Mouse (Mus musculus) limb, embryonic 14.5 days (tissue): ENCODE data around the gene Prr15. TPM values are rescaled to one million over a fixed set of nuclear protein-coding genes. Genes with fewer than 3 reads are reported as not detected.

ENCODE experiments used
- ATAC-seq: fragments of 200-750 bp; cut with Nextera tagmentation; 2 replicates; pipeline ENCODE4 v1.8.0; 2017; ENCODE audit warnings: low read depth, moderate number of reproducible peaks, moderate TSS enrichment; ENCODE audit not compliant: low FRiP score
- DNase-seq: peaks from one replicate; pipeline ENCODE4 v3.0.0-alpha.2; 2015; ENCODE audit warnings: low spot score
- H3K27ac ChIP-seq: fragments of 300-500 bp; sonication (generic); replicated peaks from 2 replicates; pipeline ENCODE4 v1.5.1; 2014; ENCODE audit warnings: low read depth, mild to moderate bottlenecking, low read length, moderate library complexity, mixed read lengths
- H3K27me3 ChIP-seq: fragments of 300-500 bp; sonication (generic); 2 replicates; pipeline ENCODE4 v1.6.1; 2014; ENCODE audit warnings: low read length, mixed read lengths; ENCODE audit not compliant: control insufficient read depth, insufficient read depth
- H3K36me3 ChIP-seq: fragments of 300-500 bp; sonication (generic); 2 replicates; pipeline ENCODE4 v1.6.1; 2014; ENCODE audit warnings: mild to moderate bottlenecking, low read length, moderate library complexity, mixed read lengths; ENCODE audit not compliant: control insufficient read depth, insufficient read depth
- H3K4me1 ChIP-seq: fragments of 300-500 bp; sonication (generic); 2 replicates; pipeline ENCODE4 v1.6.1; 2014; ENCODE audit warnings: antibody characterized with exemption, low read length, mixed read lengths; ENCODE audit not compliant: control insufficient read depth, insufficient read depth
- H3K4me2 ChIP-seq: fragments of 300-500 bp; sonication (generic); replicated peaks from 2 replicates; pipeline ENCODE4 v1.6.1; 2014; ENCODE audit warnings: low read depth, mild to moderate bottlenecking, low read length, moderate library complexity; ENCODE audit not compliant: severe bottlenecking
- H3K4me3 ChIP-seq: fragments of 300-500 bp; sonication (generic); replicated peaks from 2 replicates; pipeline ENCODE4 v1.5.1; 2014; ENCODE audit warnings: low read length
- H3K9ac ChIP-seq: fragments of 300-500 bp; sonication (generic); 2 replicates; pipeline ENCODE4 v1.6.1; 2014; ENCODE audit warnings: mild to moderate bottlenecking, low read depth, low read length, moderate library complexity; ENCODE audit not compliant: severe bottlenecking
- H3K9me3 ChIP-seq: fragments of 300-500 bp; sonication (generic); 2 replicates; pipeline ENCODE4 v1.6.1; 2016; ENCODE audit warnings: low read length; ENCODE audit not compliant: control insufficient read depth
- POLR2A ChIP-seq: fragments of 200-500 bp; IDR thresholded peaks from 2 replicates; pipeline ENCODE4 v1.8.0; 2012; ENCODE audit warnings: inconsistent platforms, mild to moderate bottlenecking, moderate library complexity, borderline replicate concordance; ENCODE audit not compliant: insufficient read depth, insufficient read length; ENCODE audit errors: extremely low read depth
- WGBS: fragments of 180-500 bp; shearing (Covaris S2); extraction: QIAGEN DNeasy Blood & Tissue Kit; methylation state at CpG from one replicate; pipeline ENCODE4 v1.1.7; 2014; 5-methylcytosine and 5-hydroxymethylcytosine counted together
- polyA plus RNA-seq, 2 experiments: library from polyadenylated mRNA; depleted of rRNA in 1 of 2; stranded (reverse) in 1 of 2; unstranded in 1 of 2; fragments of >200 nt; fragmentation: Nextera tagmentation in 1 of 2; extraction: Ambion mirVana in 1 of 2; gene quantifications; 2 replicates each; pipeline versions ENCODE4 v1.2.1 to v1.2.3; 2012 to 2014

Prr15 gene
- polyA plus RNA-seq, 2 experiments: 0.35 to 0.40 TPM

DNA sequence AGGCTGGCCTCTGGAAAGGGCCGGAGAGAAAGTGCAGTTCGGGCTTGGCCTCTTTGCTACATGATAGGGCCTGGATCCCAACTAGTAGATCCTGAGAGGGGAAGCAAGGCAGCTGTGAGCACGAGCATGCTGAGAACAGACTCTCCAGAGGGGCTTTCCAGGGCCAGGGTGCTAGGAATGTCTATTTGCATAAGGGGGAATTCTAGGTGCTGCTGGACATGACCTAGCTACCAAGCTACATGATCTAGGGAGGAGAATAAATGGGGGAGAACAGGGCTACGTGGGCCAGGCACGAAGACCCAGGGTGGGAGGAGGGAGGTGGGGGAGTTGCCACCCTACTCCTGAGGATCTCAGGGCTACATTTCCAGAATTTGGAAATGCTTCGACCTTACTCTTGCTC is 30.0 kb downstream of the Prr15 start:
- H3K27me3 ChIP-seq: no peaks in the 10 kb centered on the region
- H3K9me3 ChIP-seq: no peaks in the 10 kb centered on the region
- no peaks in the 10 kb centered on the region for H3K36me3 ChIP-seq
- WGBS: 75% methylated on average over 6 of the region's 6 CpGs
- TF ChIP-seq POLR2A: no peak
- H3K9ac ChIP-seq: no peak overlapping the region
- H3K27ac ChIP-seq: no peak overlapping the region
- DNase-seq: no peak
- no peak overlapping the region for H3K4me3 ChIP-seq
- no peaks in the 10 kb centered on the region for H3K4me1 ChIP-seq
- no peak for ATAC-seq
- no peak overlapping the region for H3K4me2 ChIP-seq

DNA sequence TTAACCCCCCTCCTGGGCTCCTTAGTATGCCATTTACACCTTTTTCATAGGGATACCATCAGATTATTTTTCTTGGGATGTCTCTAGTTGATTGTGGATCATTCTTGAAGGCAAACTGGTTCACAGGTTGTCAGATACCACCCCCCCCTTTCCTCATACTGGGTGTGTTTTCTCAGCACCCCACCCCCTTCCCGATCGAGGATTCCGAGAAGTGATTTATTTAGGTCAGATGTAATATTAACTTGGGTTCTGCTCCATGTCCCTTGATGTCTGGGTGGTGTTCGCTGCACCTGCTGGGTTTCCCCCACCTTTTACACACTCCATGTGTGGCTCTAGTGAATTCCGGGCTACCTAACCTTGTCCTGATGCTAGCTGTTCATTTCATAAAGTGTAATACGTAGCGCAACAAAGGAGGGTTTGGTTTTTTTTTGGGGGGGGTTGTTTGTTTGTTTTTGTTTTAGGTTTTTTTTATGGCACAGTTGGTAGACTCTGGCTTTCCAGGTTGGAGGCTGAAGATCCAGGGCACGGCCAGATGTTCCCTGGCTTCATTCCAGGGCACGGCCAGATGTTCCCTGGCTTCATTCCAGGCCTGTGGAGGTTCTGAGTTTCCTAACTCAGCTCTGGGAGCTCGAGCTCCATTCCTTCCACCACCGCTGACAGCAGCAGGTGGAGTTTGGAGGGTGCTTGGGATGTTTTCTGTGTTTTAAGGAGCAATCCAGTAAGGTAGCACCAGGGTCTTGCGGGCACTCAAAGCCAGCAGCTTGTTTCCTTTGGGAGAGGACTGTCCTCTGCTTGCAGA is 37.1 kb downstream of the Prr15 start:
- WGBS: 48% methylated on average over 12 of the region's 12 CpGs
- no peak for ATAC-seq
- Histone ChIP-seq H3K27me3 (no peaks in the 10 kb centered on the region), H3K9me3 (no peaks in the 10 kb centered on the region), H3K4me3 (no peak overlapping the region), H3K4me2 (no peak overlapping the region), H3K9ac (no peak overlapping the region), H3K4me1 (peaks cover 8% of the 10 kb centered on the region), H3K27ac (no peak overlapping the region), H3K36me3 (no peaks in the 10 kb centered on the region)
- DNase-seq: peak; percentile 55
- TF ChIP-seq POLR2A: no peak

DNA sequence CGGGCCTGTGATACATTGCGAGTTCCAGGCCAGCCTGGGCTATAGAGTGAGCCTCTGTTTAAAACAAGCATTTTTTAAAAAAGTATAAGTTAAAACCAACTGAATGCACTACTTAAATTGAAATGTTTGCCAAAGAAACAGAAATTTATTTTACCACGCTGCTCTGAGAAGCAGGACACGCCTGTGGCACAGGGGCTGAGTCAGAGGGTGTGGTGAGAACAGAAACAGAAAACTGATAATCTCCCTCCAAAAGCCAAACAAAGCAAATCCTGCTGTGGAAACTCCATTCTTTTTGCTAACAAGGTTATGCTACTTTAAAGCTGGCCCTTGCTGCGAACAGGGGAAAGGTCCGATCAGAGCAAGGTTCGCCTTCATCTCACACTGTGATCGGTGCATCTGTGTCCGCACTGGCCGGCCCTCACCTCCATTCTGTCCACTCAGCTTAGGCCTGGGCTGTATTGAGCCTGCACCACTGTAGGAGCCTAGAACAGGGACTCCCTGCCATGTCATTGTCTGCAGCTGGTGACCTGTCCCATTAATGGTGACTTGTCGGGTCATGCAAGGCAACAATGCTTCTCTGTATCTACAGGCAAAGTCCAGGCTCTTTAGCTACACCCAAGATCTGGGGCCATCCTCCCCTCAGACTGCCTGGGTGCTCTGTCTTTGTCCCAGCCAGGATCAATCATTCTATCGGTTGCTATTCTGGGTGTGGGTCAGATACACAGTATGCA is 38.9 kb downstream of the Prr15 start:
- Histone ChIP-seq H3K36me3 (no peaks in the 10 kb centered on the region), H3K27me3 (no peaks in the 10 kb centered on the region), H3K9me3 (no peaks in the 10 kb centered on the region), H3K9ac (no peak overlapping the region), H3K27ac (no peak overlapping the region), H3K4me2 (no peak overlapping the region), H3K4me1 (peaks cover 8% of the 10 kb centered on the region), H3K4me3 (no peak overlapping the region)
- TF ChIP-seq POLR2A: no peak
- DNase-seq (no peak), ATAC-seq (no peak)
- WGBS: 94% methylated on average over 12 of the region's 12 CpGs

DNA sequence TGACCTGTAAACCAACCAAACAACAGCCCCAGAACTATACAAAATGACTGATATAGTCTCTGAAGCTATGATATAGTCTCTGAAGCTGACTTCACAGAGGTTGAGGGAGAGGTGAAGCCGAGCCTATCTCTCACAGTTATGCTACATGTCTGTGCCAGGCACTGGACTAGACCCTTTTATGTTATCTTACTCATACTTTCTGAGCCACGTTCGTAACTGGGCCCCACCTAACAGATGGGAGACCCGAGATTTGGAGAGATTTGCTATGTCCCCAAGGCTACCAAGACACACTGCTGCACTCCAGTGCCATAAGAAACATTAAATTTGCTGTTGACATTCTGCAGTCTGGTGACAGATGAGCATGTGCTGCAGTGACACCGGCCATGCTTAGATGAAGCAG is 41.0 kb downstream of the Prr15 start:
- TF ChIP-seq POLR2A: no peak
- Histone ChIP-seq H3K4me1 (peaks cover 8% of the 10 kb centered on the region), H3K27ac (no peak overlapping the region), H3K27me3 (no peaks in the 10 kb centered on the region), H3K4me3 (no peak overlapping the region), H3K9ac (no peak overlapping the region), H3K4me2 (no peak overlapping the region), H3K36me3 (no peaks in the 10 kb centered on the region), H3K9me3 (no peaks in the 10 kb centered on the region)
- no peak for DNase-seq
- WGBS: 82% methylated on average over 5 of the region's 5 CpGs
- no peak for ATAC-seq

DNA sequence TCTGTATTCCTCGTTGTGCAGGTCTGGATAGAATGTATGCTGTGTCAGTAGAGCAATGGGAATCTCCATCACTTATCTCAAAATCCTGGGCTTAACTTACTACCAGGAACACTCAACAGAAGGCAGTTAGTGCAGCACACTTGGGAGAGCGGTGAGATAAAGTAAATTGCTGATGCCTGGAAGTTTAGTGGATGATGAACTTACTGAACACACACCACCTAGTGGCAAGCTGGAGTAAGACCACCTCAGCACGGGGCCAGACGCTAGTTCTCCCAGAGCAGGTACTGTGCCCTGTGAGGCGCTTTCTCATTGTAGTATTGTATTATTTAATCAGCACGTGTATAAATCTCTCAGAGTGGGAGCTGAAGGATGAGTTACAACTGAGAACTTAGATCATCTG is 42.4 kb downstream of the Prr15 start:
- Histone ChIP-seq H3K36me3 (no peaks in the 10 kb centered on the region), H3K4me2 (no peak overlapping the region), H3K9me3 (no peaks in the 10 kb centered on the region), H3K27ac (no peak overlapping the region), H3K9ac (no peak overlapping the region), H3K27me3 (no peaks in the 10 kb centered on the region), H3K4me3 (no peak overlapping the region), H3K4me1 (peaks cover 4% of the 10 kb centered on the region)
- WGBS: 5% methylated on average over 6 of the region's 6 CpGs
- peak; percentile 13; the same call in 1 of the 2 replicates for ATAC-seq
- peak; percentile 80 for DNase-seq
- TF ChIP-seq POLR2A: no peak
